Mouse (Mus musculus): ENCODE results near the gene Il6st.

- TF ChIP-seq CTCF (IDR thresholded peaks at IDR 0.05; ENCODE audit: extremely low read depth, insufficient read depth, insufficient read length, insufficient replicate concordance) (no peak), POLR2A (IDR thresholded peaks at IDR 0.05; ENCODE audit: low read depth, low read length) (no peak)
These were observed 22.4 kb downstream of the Il6st start for GRCm38 (mm10) chr13:112486236-112486635.
